Mouse (Mus musculus) thymus, adult 2 months (tissue): ENCODE data around the gene Arl5a.

Experiments
- CTCF ChIP-seq: fragments of 200-500 bp; IDR thresholded peaks from 2 replicates; pipeline ENCODE4 v1.5.1; 2012; ENCODE audit warnings: mild to moderate bottlenecking, control low read depth, low read length, moderate library complexity, borderline replicate concordance; ENCODE audit not compliant: control insufficient read depth, poor library complexity, insufficient read depth; ENCODE audit errors: extremely low read depth
- POLR2A ChIP-seq: fragments of 200-500 bp; IDR thresholded peaks from 2 replicates; pipeline ENCODE4 v1.6.1; 2012; ENCODE audit warnings: mild to moderate bottlenecking, low read length, control low read depth, moderate library complexity; ENCODE audit not compliant: control insufficient read depth, poor library complexity, insufficient read depth; ENCODE audit errors: extremely low read depth

DNA sequence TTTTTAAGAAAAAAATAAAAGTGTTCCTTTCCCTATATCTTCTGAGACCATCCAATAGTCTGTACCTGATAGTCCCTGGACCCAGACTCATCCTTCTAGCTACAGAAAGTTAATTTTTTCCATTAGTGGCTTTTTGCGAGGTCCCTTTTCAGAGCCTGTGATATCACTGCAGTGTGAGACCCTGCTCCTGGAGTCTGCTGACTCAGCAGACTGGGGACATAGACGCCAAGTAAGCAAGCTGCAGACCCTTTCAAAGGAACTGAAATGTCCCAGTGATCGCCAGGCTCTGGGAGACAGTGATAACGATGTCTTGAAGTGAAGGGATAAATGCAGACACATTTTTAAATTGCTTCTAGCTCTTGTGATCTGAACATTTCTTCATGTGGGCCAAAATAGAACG is 21.9 kb upstream of the Arl5a start:
- no peak for TF ChIP-seq CTCF
- TF ChIP-seq POLR2A, result no peak
